Mouse (Mus musculus): ENCODE results near the gene Cnppd1. TPM values are rescaled to one million over a fixed set of nuclear protein-coding genes. Genes with fewer than 3 reads are reported as not detected.
A peak's percentile ranks its signal among the peaks of the same experiment; 100 is the strongest.

The Cnppd1 gene
- polyA plus RNA-seq, 1 experiment from 2014 or later = 45.3 TPM

- WGBS = 12% methylated on average over 23 of the region's 23 CpGs
- no peaks in the 10 kb centered on the region for H3K27me3 ChIP-seq (replicated peaks; ENCODE audit: low read depth, poor library complexity, severe bottlenecking)
These were observed 37.0 kb upstream of the Cnppd1 start for GRCm38 (mm10) chr1:75179334-75180104.

GRCm38 (mm10) chr1:75168472-75169464, 26.3 kb upstream of the Cnppd1 start, which contains the start of gene Zfand2b:
Gene Zfand2b (plus strand): TSS chr1:75168646.
- Histone ChIP-seq H3K27me3 (replicated peaks; ENCODE audit: low read depth, poor library complexity, severe bottlenecking) (no peaks in the 10 kb centered on the region), H3K4me1 (peaks cover 15% of the 10 kb centered on the region), H3K27ac (replicated peaks) (peak within 1 kb of the TSS; percentile 88), H3K9me3 (no peaks in the 10 kb centered on the region), H3K36me3 (replicated peaks) (peaks cover 41% of the 10 kb centered on the region), H3K4me3 (peak within 1 kb of the TSS; percentile 79)
- DNase-seq (ENCODE audit: low spot score) = peak; percentile 98
- under 1% methylated on average over 59 of the region's 59 CpGs for WGBS

More at GRCm38 (mm10) chr1:75179334-75180104, 37.0 kb upstream of the Cnppd1 start:
- no peak for DNase-seq (ENCODE audit: low spot score)
- H3K4me3 ChIP-seq = peak overlapping the region; percentile 81
- peaks cover 27% of the 10 kb centered on the region for H3K4me1 ChIP-seq
- H3K27ac ChIP-seq (replicated peaks) = peak overlapping the region; percentile 85
- H3K36me3 ChIP-seq (replicated peaks) = peaks cover 64% of the 10 kb centered on the region
- H3K9me3 ChIP-seq = no peaks in the 10 kb centered on the region

DNA sequence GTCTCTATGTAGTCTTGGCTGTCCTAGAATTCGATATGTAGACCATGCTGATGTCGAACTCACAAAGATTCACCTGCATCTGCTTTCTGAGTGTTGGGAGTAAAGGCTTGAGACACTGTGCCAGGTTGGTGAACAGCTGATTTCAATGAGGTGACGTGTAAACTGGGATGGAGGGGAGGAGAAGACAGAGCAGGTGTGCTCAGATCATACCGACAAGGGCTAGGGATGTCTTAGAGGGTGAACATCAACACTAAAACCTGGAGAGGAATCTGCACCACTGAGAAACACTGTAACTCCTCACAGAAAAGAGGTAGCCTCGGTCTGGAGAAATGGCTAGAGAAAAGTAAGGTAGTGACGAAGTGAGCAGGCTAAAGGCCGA, 25.6 kb upstream of the Cnppd1 start:
- 11% methylated on average over 7 of the region's 7 CpGs for WGBS
- H3K27ac ChIP-seq (replicated peaks) = peak overlapping the region; percentile 88

DNA sequence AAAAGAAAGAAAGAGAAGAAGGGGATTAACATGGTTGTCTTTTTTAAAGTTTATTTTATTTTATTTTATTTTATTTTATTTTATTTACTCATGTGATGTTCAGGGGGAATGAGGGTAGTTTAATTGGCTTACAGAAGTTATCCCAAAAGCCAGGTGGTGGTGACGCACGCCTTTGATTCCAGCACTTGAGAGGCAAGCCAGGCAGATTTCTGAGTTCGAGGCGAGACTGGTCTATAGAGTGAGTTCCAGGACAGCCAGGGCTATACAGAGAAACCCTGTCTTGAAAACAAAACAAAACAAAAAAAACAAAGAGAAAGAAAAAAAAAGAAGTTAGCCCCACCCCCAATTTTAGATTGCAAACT, 17.7 kb upstream of the Cnppd1 start:
- Histone ChIP-seq H3K27ac (replicated peaks) (no peak overlapping the region), H3K36me3 (replicated peaks) (no peaks in the 10 kb centered on the region), H3K9me3 (no peaks in the 10 kb centered on the region), H3K4me3 (no peak overlapping the region), H3K27me3 (replicated peaks; ENCODE audit: low read depth, poor library complexity, severe bottlenecking) (no peaks in the 10 kb centered on the region), H3K4me1 (no peaks in the 10 kb centered on the region)
- DNase-seq (ENCODE audit: low spot score) = no peak
- 84% methylated on average over 4 of the region's 4 CpGs for WGBS

More for the DNA sequence above, 25.6 kb upstream of the Cnppd1 start:
- Histone ChIP-seq H3K36me3 (replicated peaks) (peaks cover 34% of the 10 kb centered on the region), H3K27me3 (replicated peaks; ENCODE audit: low read depth, poor library complexity, severe bottlenecking) (no peaks in the 10 kb centered on the region), H3K4me1 (peaks cover 15% of the 10 kb centered on the region), H3K4me3 (peak overlapping the region; percentile 79), H3K9me3 (no peaks in the 10 kb centered on the region)
- DNase-seq (ENCODE audit: low spot score) = no peak

- Histone ChIP-seq H3K4me1 (no peaks in the 10 kb centered on the region), H3K27ac (replicated peaks) (no peak overlapping the region), H3K4me3 (no peak overlapping the region), H3K9me3 (no peaks in the 10 kb centered on the region), H3K36me3 (replicated peaks) (no peaks in the 10 kb centered on the region), H3K27me3 (replicated peaks; ENCODE audit: low read depth, poor library complexity, severe bottlenecking) (no peaks in the 10 kb centered on the region)
- 72% methylated on average over 5 of the region's 5 CpGs for WGBS
- DNase-seq (ENCODE audit: low spot score) = no peak
These were observed 17.2 kb upstream of the Cnppd1 start for GRCm38 (mm10) chr1:75159540-75160255.

DNA sequence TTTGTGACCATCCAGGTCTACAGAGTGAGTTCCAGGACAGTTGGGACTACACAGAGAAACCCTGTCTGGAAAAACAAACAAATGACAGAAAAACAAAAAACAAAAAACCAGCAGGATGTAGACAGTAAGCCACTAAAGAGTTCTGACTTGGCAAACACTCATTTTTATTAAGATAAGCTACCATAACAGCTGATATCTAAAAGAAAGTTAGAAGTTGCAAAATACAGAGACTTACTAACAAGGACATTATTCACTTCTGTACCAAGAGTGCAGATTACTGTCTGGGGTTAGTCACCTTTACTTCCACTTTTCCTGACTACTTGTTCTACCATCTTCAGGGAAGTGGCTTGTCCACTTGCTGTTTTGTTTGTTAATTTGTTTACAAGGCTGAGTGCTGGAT, 16.5 kb upstream of the Cnppd1 start:
- no peak for DNase-seq (ENCODE audit: low spot score)

GRCm38 (mm10) chr1:75155837-75156236, 13.3 kb upstream of the Cnppd1 start:
- WGBS = 69% methylated on average over 3 of the region's 3 CpGs
- Histone ChIP-seq H3K4me3 (no peak overlapping the region), H3K27ac (replicated peaks) (no peak overlapping the region), H3K9me3 (no peaks in the 10 kb centered on the region), H3K27me3 (replicated peaks; ENCODE audit: low read depth, poor library complexity, severe bottlenecking) (no peaks in the 10 kb centered on the region), H3K4me1 (no peaks in the 10 kb centered on the region), H3K36me3 (replicated peaks) (no peaks in the 10 kb centered on the region)
- DNase-seq (ENCODE audit: low spot score) = no peak

More for the DNA sequence above, 16.5 kb upstream of the Cnppd1 start:
- Histone ChIP-seq H3K4me3 (no peak overlapping the region), H3K36me3 (replicated peaks) (no peaks in the 10 kb centered on the region), H3K9me3 (no peaks in the 10 kb centered on the region), H3K27me3 (replicated peaks; ENCODE audit: low read depth, poor library complexity, severe bottlenecking) (no peaks in the 10 kb centered on the region), H3K27ac (replicated peaks) (no peak overlapping the region), H3K4me1 (no peaks in the 10 kb centered on the region)

DNA sequence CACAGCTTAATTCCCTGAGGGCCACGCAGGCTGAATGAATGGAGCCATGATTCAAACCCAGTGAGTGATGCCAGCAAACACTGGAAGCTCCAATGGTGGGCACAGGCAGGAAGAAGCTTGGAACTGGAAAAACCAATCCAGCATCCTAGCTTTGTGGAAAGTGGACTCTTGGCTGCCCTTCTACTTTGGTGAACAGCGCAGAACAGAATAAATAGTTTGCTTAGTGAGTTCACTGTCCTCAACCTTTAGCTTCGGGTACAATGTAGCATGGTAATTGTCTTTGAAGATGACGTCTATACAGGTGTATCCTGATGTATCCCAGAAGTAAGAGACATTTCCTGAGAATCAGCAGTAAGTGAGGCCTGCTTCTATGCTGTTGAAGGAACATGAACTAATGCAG, 6.2 kb upstream of the Cnppd1 start:
- no peak overlapping the region for H3K27ac ChIP-seq (replicated peaks)
- peaks cover 57% of the 10 kb centered on the region for H3K36me3 ChIP-seq (replicated peaks)
- H3K4me3 ChIP-seq = no peak overlapping the region
- no peaks in the 10 kb centered on the region for H3K9me3 ChIP-seq
- H3K27me3 ChIP-seq (replicated peaks; ENCODE audit: low read depth, poor library complexity, severe bottlenecking) = no peaks in the 10 kb centered on the region
- 90% methylated on average over 4 of the region's 4 CpGs for WGBS
- peaks cover 9% of the 10 kb centered on the region for H3K4me1 ChIP-seq
- DNase-seq (ENCODE audit: low spot score) = no peak

DNA sequence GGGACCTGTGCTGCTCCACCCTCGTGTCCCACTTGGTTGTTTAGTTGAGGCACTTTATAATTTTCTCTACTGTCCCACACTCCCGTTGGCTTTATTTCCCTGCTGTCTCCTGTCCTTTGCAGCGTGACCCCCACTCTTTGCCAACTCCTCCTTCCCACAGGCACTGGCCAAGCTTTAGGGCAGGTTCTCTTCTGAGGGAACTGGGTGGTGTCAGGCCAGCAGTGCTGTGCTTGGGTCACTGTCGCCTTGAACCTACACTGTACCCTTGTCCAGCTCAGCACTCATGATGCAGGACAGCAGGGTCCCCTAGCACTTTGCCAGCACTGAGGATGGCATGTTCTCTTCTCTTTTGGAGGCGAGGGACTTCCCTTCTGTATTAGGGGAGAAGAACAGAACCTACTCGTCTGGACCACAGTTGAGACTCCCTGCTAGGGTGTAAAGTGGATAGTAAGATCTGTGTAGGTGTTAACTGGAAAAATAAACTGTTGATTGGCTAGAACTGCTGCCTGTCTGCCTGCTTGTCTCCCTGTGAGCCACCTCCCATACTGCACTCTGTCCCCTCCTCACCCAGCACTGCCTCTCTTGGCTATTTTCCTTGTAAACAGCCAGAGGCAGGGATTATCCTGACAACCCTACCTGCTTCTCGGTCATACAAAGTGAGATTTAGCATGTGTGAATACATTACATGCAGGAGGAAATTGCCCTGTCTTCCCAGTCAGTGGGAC, 5.1 kb upstream of the Cnppd1 start:
- H3K27ac ChIP-seq (replicated peaks) = no peak overlapping the region
- H3K4me1 ChIP-seq = peaks cover 18% of the 10 kb centered on the region
- WGBS = 76% methylated on average over 7 of the region's 7 CpGs
- no peaks in the 10 kb centered on the region for H3K9me3 ChIP-seq
- no peak overlapping the region for H3K4me3 ChIP-seq
- DNase-seq (ENCODE audit: low spot score) = no peak
- no peaks in the 10 kb centered on the region for H3K27me3 ChIP-seq (replicated peaks; ENCODE audit: low read depth, poor library complexity, severe bottlenecking)
- peaks cover 57% of the 10 kb centered on the region for H3K36me3 ChIP-seq (replicated peaks)

GRCm38 (mm10) chr1:75145589-75145988, 3.1 kb upstream of the Cnppd1 start:
- H3K9me3 ChIP-seq = no peaks in the 10 kb centered on the region

GRCm38 (mm10) chr1:75141486-75142190, 873 bp downstream of the Cnppd1 start:
- Histone ChIP-seq H3K4me3 (peak overlapping the region; percentile 89), H3K27ac (replicated peaks) (peak overlapping the region; percentile 96), H3K27me3 (replicated peaks; ENCODE audit: low read depth, poor library complexity, severe bottlenecking) (no peaks in the 10 kb centered on the region), H3K4me1 (peaks cover 33% of the 10 kb centered on the region), H3K9me3 (no peaks in the 10 kb centered on the region), H3K36me3 (replicated peaks) (peaks cover 60% of the 10 kb centered on the region)
- under 1% methylated on average over 53 of the region's 53 CpGs for WGBS
- peak; percentile 58 for DNase-seq (ENCODE audit: low spot score)

More at GRCm38 (mm10) chr1:75145589-75145988, 3.1 kb upstream of the Cnppd1 start:
- WGBS = 90% methylated on average over 3 of the region's 3 CpGs
- H3K4me1 ChIP-seq = peaks cover 31% of the 10 kb centered on the region
- peaks cover 57% of the 10 kb centered on the region for H3K36me3 ChIP-seq (replicated peaks)
- H3K27me3 ChIP-seq (replicated peaks; ENCODE audit: low read depth, poor library complexity, severe bottlenecking) = no peaks in the 10 kb centered on the region
- DNase-seq (ENCODE audit: low spot score) = no peak
- no peak overlapping the region for H3K4me3 ChIP-seq
- H3K27ac ChIP-seq (replicated peaks) = no peak overlapping the region
